Mouse (Mus musculus) embryonic fibroblast, embryonic 13.5 days (primary cell): Measurements from ENCODE around the gene Prkag1.

Experiments
- CTCF ChIP-seq: IDR thresholded peaks from 2 replicates; pipeline ENCODE4 v1.5.1; 2011; ENCODE audit warnings: mild to moderate bottlenecking, control low read depth, low read length, moderate library complexity, borderline replicate concordance; ENCODE audit not compliant: insufficient read depth
- POLR2A ChIP-seq: IDR thresholded peaks from 2 replicates; pipeline ENCODE4 v1.6.1; 2011; ENCODE audit warnings: low read depth, mild to moderate bottlenecking, control low read depth, low read length, moderate library complexity

GRCm38 (mm10) chr15:98778806-98779205 is 52.5 kb downstream of the Prkag1 start:
- TF ChIP-seq CTCF (no peak), POLR2A (no peak)
